Mouse (Mus musculus) erythroblast, embryonic 14.5 days (primary cell): ENCODE measurements around the gene Polr2f.

ENCODE experiments used
- GATA1 ChIP-seq: IDR thresholded peaks from 2 replicates; pipeline ENCODE4 v1.6.1; 2012; ENCODE audit warnings: low read length, inconsistent platforms, mixed read lengths
- TAL1 ChIP-seq: IDR thresholded peaks from 3 replicates; pipeline ENCODE4 v1.6.1; 2012; ENCODE audit warnings: low read length, inconsistent platforms, mixed read lengths

- TF ChIP-seq GATA1 = no peak
- no peak for TF ChIP-seq TAL1
Measured at GRCm38 (mm10) chr15:79105804-79106203, 35.0 kb upstream of the Polr2f start.
